Mouse (Mus musculus) kidney, postnatal 14 days (tissue): ENCODE measurements at regions not wholly inside any gene's neighbourhood (a gene's known extent, or its start where the extent isn't known, plus 50 kb on each side); places are given as distances from the start of the nearest gene placed in this dataset.

Experiments used
- DNase-seq: peaks from one replicate; pipeline ENCODE4 v3.0.0; 2022; ENCODE audit warnings: mixed read lengths

DNA sequence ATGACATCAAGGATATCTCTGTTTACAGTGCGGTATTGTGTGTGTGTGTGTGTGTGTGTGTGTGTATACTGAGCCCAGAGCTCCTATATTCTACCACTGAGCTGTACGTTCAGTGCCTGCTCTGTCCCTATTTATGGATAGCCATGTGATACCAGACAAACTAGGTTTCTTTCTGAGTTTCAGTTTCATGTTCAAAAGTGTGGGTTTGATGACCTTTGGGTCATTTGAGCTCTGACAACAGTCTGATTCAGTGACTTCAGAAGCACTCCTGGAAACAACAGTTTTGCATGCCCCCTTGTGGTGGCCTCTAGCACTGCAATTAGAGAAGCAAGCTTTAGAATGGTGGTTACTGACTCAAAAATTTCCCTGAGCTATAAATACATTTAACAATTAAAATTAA lies 50.9 kb upstream of the Tent2 start:
- peak; percentile 79 for DNase-seq

- DNase-seq, result no peak
Measured at GRCm38 (mm10) chr13:93248711-93249110, 50.7 kb upstream of the Homer1 start.
